Mouse (Mus musculus) thymus, postnatal 10 days (tissue): ENCODE measurements around the gene Ewsr1.
A peak's percentile ranks its signal among the peaks of the same experiment; 100 is the strongest.

Source experiments
- DNase-seq, 2 experiments: peaks; one replicate each; pipeline ENCODE4 v3.0.0; 2021; ENCODE audit warnings: low spot score in 2 of 2

The Ewsr1 gene

DNA sequence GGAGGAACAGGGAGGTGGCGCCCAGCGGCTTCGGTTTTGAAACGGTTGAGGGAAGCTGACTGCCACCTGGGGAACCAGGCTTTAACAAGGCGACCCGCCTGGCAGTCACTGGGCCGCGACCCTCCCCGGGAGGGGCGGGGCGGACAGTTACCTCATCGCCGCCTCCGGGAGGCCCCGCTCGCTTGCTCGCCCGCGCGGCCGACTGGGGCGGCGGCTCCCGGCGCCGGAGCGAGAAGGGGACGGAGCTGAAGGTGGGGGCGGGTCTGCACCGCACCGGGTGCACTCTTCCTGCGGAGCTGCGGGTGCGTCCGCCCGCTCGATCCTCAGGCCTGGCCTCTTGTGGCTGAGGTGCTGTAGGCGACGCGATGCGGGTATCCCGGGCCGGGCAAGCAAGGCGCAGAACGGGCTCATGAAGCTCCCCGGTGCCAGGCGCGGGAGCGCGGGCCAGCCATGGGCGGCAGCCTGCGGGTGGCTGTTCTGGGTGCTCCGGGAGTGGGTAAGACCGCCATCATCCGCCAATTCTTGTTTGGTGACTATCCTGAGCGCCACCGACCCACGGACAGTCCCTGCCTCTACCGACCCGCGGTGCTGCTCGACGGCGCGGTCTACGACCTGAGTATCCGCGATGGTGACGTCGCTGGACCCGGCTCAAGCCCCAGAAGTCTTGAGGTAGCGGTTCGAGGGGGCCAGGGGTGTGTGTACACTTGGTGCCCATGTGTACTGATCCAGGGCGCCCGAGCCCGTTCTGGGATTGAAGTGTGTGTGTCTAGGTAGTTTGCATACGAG lies 41.0 kb downstream of the Ewsr1 start, which contains the start of gene Rasl10a:
TSS of gene Rasl10a (plus strand) at position 273 of the 786 bp plus-strand sequence.
- DNase-seq = peak; percentile 29 to 51

DNA sequence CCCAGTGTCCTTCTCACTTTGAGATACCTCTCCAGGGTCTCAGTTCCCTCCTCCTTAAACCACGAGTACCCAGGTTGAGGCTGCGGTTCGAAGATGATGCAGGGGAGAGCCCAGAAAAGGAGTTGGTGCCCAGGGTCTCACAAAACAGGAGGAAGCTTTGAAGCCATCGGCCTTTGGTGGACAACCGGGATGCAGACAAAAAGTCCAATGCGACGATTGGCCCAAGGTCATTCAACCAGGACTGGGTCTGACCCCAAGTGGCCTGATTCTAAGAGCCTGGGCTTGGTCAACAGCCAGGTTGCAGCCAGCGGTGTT lies 41.6 kb downstream of the Ewsr1 start:
- no peak for DNase-seq

DNA sequence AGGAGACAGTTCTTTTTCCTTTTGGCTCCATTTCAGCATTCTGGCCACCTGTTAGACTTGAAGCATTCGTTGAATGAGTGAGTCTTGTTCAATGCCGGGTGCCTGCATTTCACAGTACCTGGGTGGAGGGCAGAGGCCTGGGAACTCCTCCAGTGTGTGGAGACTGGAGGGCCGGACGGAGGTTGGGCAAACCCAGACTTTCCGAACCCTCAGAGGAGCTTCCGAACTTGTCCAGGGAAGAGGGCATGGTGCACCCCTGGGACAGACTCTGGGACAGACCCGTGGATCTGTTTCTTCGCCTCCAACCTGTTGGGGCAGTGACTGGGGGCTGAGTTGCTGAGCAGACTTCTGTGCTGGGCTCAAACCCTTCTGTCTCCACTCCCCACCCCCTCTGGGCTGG lies 42.0 kb downstream of the Ewsr1 start:
- DNase-seq = no peak

DNA sequence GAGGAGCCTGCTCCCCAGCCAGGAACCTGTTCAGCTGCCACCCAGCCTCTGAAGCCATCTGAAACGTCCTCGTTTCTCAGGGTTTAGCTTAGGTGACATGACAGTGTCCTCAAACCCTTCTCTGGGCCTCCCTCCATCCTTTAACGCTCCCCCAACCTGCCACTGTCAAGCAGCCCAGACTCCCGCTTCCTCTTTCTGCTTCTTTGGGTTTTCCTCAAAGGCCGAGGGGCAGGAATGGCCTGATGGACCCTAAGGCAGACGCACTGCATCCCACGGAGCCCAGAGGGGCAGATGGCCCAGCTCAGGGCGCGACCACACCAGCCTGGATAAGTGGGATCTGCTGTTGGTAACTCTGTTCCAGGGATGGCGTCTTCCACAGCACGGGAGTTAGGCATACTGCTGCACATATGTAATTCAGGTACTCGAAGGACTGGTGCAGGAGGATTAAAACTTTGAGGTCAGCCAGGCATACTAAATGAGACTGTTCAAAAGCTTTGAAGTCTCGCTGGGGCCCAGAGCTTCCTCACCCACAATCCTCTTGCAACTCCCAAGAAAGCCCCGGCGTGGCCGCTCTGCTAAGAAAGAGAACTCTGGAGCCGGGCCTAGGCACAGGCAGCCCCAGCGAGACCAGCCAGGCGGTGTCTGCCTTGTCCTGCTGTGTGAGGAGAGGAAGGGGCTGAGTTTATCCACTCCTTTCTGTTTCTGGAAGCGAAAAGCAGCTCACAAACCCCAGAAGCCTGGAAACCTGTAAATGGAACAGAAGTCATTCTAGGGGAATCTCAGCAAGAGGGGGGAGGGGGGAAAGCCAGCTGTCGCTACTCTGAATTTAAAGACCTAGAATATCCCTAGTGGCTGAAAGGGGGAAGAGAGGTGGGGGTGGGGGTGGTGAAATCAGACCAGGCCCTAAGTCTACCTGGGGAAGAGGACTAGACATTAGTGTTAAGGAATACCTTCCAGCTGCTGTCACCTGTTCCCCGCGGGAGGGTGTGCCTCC lies 42.8 kb downstream of the Ewsr1 start:
- DNase-seq = no peak

DNA sequence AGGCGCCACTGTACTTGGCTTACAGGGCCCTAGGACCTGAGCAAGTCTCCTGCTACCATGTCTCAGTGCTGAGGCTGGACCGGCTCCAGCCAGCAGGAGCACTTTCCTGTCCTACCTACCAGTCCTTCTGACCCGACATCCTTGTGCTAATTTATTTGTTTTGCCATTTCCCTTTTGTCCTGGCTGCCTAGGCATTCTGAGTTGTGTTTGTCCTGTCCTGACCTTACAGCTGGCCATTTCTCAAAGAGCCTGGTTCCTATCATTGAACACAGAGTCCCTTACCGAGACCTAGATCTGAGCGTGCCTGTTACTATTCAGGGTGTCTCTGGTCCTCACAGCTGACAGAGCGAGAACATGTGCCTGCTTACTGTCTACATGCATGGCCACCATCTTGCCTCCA lies 44.2 kb downstream of the Ewsr1 start:
- no peak for DNase-seq

- DNase-seq = no peak
Measured at GRCm38 (mm10) chr11:5054151-5054550, 44.9 kb downstream of the Ewsr1 start.

- DNase-seq = no peak
Measured at GRCm38 (mm10) chr11:5052200-5052854, 46.7 kb downstream of the Ewsr1 start.

DNA sequence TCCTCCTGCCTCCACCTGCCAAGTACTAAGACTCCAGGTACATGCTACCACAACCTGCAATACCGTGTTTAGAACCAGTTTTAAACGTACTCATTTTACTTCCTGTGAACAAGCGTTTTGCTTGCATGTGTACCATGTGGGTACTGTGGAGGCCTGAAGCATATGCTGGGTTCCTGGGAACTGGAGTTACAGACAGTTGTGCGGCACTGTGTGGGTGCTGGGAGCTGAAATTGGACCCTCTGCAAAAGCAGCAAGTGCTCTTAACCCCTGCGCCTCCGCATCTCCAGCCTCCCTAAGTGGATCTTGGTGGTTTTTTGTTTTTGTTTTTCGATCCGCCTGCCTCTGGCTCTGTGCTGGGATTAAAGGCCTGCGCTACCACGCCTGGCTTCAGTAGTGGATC lies 47.4 kb downstream of the Ewsr1 start:
- no peak for DNase-seq

GRCm38 (mm10) chr11:5046321-5046926 lies 52.6 kb downstream of the Ewsr1 start:
- no peak for DNase-seq

DNA sequence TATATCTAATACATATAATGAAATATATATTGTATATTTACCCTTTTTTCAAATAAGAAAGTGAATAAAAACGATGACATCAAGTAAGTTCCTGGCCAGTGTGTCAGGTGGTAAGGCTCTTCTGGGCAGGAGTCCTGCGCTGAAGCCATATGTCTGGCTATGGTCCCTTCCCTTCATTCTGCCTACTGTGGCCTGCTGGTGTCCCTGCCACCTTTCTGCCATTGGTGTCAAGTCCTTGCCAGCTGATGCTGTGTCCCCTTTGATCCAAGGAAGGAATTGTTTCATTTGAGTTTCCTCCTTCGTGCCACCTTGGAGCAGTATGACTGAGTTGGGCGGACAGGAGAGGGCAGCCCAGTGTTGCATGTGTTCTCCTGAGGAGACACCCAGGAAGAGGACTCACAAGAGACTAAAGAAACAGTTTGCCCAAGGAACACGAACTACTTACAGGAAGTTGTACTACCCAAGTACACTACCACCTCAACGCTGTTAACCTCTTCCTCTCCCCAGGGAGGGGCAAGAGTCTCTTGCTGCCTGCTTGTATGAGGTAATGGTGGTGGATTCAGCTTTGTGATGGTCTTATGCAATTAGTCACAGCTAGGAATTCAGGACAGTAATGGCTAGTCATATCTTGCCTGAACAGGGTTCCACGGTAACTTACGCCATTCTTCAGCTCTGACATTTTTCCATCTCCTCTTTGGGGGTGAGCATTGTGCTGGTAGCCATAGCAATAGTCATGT lies 56.3 kb downstream of the Ewsr1 start:
- no peak for DNase-seq

DNA sequence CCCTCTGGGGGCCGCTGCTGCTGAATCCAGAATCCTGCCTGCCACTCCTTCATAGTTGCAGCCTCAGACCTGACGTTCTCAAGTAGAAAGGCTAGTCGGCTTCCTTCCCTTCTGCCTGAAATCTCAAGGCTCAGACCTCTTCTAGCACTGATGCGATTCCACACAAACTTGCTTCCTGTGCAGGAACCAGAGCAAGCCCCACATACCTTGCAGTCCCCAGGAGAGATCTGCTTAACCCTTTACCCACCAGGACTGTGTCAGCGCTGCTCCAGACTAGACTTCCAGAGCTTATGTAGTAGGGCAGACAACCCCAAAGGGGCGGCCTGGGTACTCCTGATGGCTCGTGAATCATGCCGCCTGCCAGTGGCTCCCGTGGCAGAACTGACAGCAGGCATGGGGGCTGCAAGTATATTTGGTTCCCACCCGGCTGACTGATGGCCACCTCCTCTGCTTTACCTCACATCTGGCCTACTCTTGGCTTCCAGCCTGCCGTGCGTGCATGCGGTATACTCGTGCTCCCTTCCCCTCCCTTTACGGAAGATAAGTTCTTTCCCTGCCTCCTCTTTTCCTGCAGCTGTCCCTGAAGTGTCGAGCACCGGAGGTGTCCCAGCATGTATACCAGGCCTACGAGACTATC lies 57.8 kb downstream of the Ewsr1 start:
- no peak for DNase-seq

DNA sequence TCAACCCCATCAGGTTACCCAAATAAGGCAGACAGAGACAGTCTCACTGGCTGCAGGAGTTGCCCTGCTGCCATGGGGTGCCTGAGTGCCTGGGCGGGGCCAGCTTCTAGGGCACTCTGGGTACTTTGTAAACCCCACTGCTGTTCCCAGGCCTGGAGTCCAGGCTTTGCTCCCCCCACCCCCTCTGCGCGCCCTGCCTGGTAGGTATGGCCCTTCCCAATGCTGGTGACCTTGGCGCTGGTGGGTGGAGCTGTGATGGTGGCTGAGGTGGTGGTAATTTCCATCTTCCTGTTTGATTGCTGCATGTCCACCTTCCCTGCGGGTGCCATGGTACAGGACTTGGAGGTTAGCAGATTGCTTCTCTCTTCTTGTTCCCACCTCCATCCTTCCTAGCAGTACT lies 58.5 kb downstream of the Ewsr1 start:
- DNase-seq = no peak

DNA sequence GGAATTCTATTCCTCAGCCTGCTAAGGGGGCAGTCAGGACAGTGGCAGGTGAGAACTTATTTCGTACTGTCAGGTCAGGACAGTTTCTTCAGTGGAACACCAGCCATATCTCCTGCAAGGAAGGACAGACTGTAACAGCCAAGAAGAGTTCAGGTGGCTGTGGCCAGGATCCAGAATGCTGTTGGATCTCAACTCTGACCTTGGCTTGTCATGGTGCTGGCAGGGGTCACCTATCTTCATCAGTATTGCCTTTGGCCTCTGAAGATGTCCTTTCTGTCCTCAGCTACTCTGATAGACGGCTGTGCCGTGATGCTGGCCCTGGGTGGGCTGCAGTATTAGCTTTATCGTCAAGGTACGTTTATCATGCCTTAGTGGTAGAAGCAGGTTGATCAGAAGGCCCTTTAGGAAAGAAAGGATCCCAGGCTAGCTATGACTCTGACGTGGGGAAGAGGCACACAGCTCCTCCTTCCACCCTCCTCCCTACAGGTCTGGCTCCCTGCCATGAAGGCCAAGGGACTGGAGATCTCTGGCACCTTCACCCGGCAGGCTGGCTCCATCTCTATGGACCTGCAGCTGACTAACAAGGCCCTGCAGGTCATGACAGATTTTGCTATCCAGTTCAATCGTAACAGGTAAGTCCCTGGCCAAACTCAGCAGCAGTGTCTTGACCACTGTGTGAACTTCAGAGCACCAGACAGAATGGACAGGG lies 61.8 kb downstream of the Ewsr1 start:
- no peak for DNase-seq

GRCm38 (mm10) chr11:5035421-5035820 lies 63.6 kb downstream of the Ewsr1 start:
- DNase-seq = no peak

- DNase-seq = no peak
Measured at GRCm38 (mm10) chr11:5033136-5033535, 65.9 kb downstream of the Ewsr1 start.

GRCm38 (mm10) chr11:5032706-5033105 lies 66.4 kb downstream of the Ewsr1 start:
- DNase-seq = no peak

DNA sequence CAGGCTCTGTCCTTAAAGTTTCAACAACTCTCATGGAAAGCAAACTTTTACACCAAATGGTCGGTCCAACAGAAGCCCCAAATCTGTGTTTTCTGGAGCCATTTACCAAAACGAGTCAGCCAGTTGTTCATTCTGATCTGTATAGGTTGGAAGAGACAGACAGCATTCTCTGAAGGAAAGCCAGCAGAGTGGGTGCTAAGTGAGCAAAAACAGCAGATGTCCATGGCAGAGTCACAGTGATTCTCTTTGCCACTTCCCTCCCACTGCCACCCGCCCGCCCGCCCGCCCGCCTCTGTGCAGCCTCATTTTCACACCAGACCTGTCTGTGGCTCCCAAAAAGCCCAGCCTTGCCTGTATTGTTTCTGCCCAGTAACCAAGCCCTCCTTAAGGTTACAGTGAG lies 70.8 kb downstream of the Ewsr1 start:
- DNase-seq = no peak

- DNase-seq = no peak
Measured at GRCm38 (mm10) chr11:5025108-5025507, 74.0 kb downstream of the Ewsr1 start.
